Mouse (Mus musculus) embryonic facial prominence, embryonic 12.5 days (tissue): Measurements from ENCODE around the gene Hist1h2br. TPM values are rescaled to one million over a fixed set of nuclear protein-coding genes. Genes with fewer than 3 reads are reported as not detected.
A peak's percentile ranks its signal among the peaks of the same experiment; 100 is the strongest.
"Not testable (repeated sequence)": the region's sequence is repeated elsewhere in the genome, so short reads cannot be mapped to it uniquely, and the experiment has no call there.

ENCODE experiments used
- ATAC-seq: fragments of 200-750 bp; cut with Nextera tagmentation; 2 replicates; pipeline ENCODE4 v1.8.0; 2017; ENCODE audit not compliant: insufficient number of reproducible peaks, insufficient read depth, low FRiP score, low TSS enrichment
- H3K27ac ChIP-seq: fragments of 300-500 bp; sonication (generic); 2 replicates; pipeline ENCODE4 v1.5.1; 2016; ENCODE audit warnings: mild to moderate bottlenecking
- H3K27me3 ChIP-seq: fragments of 300-500 bp; sonication (generic); 2 replicates; pipeline ENCODE4 v1.6.1; 2016; ENCODE audit warnings: mild to moderate bottlenecking, moderate library complexity
- H3K36me3 ChIP-seq: fragments of 300-500 bp; sonication (generic); 2 replicates; pipeline ENCODE4 v1.6.1; 2016; ENCODE audit warnings: mild to moderate bottlenecking
- H3K4me1 ChIP-seq: fragments of 300-500 bp; sonication (generic); 2 replicates; pipeline ENCODE4 v1.6.1; 2016
- H3K4me2 ChIP-seq: fragments of 300-500 bp; sonication (generic); replicated peaks from 2 replicates; pipeline ENCODE4 v1.6.1; 2016; ENCODE audit warnings: mild to moderate bottlenecking, moderate library complexity
- H3K4me3 ChIP-seq: fragments of 300-500 bp; sonication (generic); 2 replicates; pipeline ENCODE4 v1.5.1; 2016; ENCODE audit warnings: mild to moderate bottlenecking
- H3K9ac ChIP-seq: fragments of 300-500 bp; sonication (generic); 2 replicates; pipeline ENCODE4 v1.6.1; 2016; ENCODE audit warnings: mild to moderate bottlenecking, moderate library complexity
- H3K9me3 ChIP-seq: fragments of 300-500 bp; sonication (generic); 2 replicates; pipeline ENCODE4 v1.6.1; 2016; ENCODE audit warnings: mild to moderate bottlenecking, moderate library complexity
- WGBS: fragments of 180-500 bp; shearing (Covaris S2); methylation state at CpG from one replicate; pipeline ENCODE4 v1.1.7; 2016; 5-methylcytosine and 5-hydroxymethylcytosine counted together
- polyA plus RNA-seq: library from polyadenylated mRNA; unstranded; fragments of >200 nt; fragmentation: Nextera tagmentation; extraction: Ambion mirVana; gene quantifications from 2 replicates; pipeline ENCODE4 v1.2.1, GENCODE M21; 2016

Hist1h2br gene
- polyA plus RNA-seq, 1 experiment from 2014 or later: 34.0 TPM

DNA sequence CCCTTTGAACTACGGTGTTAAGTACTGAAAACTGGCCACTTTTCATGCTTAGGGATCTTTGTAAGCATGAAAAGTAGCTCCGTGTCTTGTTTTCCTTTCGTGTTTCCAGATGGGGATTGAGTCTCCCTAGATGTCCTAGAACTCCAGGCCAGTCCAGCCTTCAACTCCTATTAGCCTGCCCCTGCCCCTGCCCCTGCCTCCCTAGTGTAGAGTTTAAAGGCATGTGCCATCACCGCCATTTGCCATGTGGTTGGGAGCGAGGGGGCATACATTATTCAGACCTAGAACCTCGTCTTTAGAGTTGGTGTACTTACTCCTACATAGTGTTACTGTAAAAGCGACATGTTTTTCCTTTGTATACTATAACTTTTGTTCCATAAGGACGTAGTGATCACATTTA lies 22.5 kb upstream of the Hist1h2br start:
- no CpG with 5 or more reads among the region's 8 CpGs for WGBS
- not testable (repeated sequence) for H3K4me2 ChIP-seq, H3K27me3 ChIP-seq, H3K9ac ChIP-seq, H3K4me3 ChIP-seq, H3K9me3 ChIP-seq, H3K36me3 ChIP-seq, H3K27ac ChIP-seq, H3K4me1 ChIP-seq
- ATAC-seq: peak; percentile 29; the same call in 1 of the 2 replicates

- ATAC-seq: peak; percentile 61; the same call in 1 of the 2 replicates
- no CpG with 5 or more reads among the region's 24 CpGs for WGBS
- peak within 1 kb of the TSS; percentile 24; the same call in 1 of the 2 replicates for H3K4me3 ChIP-seq
- not testable (repeated sequence) for H3K9me3 ChIP-seq, H3K9ac ChIP-seq, H3K27me3 ChIP-seq, H3K4me1 ChIP-seq, H3K36me3 ChIP-seq
- peak within 1 kb of the TSS; percentile 43 for H3K4me2 ChIP-seq
- peak within 1 kb of the TSS; percentile 70 for H3K27ac ChIP-seq
Observed at GRCm38 (mm10) chr13:21811539-21811938, 22.0 kb upstream of the Hist1h2br start, which contains the start of gene Hist1h4m. Gene Hist1h4m (plus strand): TSS chr13:21811746.

DNA sequence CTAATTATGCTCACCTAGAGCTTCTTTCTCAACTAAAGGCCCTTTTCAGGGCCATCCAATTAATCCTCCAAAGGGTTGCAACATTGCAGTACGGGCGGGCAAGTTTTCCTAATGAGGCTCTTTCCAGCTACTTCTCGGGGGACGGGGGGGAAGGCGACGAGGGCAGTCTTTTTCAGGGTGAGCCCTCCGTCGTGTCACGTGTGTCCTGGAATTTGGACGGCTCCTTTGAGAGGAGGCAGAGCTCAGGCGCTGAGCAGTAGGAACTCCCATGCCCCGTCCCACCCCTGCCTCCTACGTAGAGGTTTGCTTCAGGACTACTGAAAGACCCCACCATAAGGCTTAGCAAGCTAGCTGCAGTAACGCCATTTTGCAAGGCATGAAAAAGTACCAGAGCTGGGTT lies 21.5 kb upstream of the Hist1h2br start:
- H3K9me3 ChIP-seq, H3K27me3 ChIP-seq, H3K4me1 ChIP-seq, H3K36me3 ChIP-seq, H3K9ac ChIP-seq: not testable (repeated sequence)
- Histone ChIP-seq H3K4me3 (peak overlapping the region; percentile 24; the same call in 1 of the 2 replicates), H3K27ac (peak overlapping the region; percentile 70), H3K4me2 (peak overlapping the region; percentile 43)
- WGBS: 0% methylated on average over 14 of the region's 14 CpGs
- 0 out of 2 replicates have a peak, but pooled peaks have one; percentile 25 for ATAC-seq

DNA sequence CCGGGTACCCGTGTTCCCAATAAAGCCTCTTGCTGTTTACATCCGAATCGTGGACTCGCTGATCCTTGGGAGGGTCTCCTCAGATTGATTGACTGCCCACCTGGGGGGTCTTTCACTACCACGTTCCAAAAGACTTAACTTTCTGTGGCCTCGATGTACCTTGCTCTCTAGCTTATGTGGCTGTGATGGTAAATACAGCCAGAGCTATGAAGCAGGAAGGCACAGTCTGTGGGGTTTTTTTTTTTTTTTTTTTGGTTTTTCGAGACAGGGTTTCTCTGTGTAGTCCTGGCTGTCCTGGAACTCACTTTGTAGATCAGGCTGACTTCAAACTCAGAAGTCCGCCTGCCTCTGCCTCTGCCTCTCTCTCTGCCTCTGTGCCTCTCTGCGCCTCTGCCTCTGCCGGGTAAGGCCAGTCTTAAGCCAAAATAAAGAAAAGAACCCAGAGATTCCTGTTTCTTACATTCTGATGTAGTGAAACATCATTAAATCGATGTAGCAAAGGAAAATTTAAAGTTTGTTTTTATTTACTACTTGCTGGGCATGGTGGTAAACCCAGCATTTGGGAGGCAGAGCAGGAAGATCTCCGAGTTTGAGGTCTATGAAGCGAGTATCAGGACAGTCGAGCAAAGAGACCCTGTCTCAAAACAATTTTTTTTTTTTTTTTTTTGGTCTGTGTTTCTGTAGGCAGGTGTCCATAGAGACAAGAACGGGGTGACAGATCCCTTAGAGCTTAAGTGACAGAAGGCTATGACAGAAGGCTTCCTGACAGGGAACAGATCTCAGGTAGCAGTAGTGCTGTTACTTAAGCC lies 13.3 kb upstream of the Hist1h2br start:
- WGBS: 79% methylated on average over 7 of the region's 16 CpGs
- H3K4me2 ChIP-seq, H3K27me3 ChIP-seq, H3K9me3 ChIP-seq, H3K4me3 ChIP-seq, H3K27ac ChIP-seq, H3K36me3 ChIP-seq, H3K9ac ChIP-seq, ATAC-seq, H3K4me1 ChIP-seq: not testable (repeated sequence)

DNA sequence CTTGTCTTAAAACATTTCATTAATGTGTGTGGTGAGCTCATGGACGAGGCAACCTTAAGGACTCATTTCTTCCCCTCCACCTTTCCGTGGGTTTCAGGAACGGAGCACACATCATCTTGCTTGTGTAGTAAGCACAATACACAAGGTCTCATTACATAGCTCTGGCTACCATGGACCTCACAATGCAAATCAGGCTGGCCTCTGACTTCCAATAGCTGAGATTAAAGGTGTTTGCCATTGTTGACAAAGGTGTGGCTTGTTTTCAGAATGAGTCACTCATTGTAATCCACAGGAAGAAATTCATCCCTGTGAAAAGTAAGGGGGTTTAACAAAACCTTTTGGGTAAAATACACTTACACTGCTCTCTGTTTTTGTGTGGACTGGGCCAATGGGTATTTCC lies 5.0 kb upstream of the Hist1h2br start:
- Histone ChIP-seq H3K27me3 (no peaks in the 10 kb centered on the region), H3K9me3 (no peaks in the 10 kb centered on the region), H3K27ac (no peak overlapping the region), H3K4me2 (no peak overlapping the region), H3K36me3 (no peaks in the 10 kb centered on the region), H3K4me3 (no peak overlapping the region), H3K9ac (no peak overlapping the region), H3K4me1 (no peaks in the 10 kb centered on the region)
- no peak for ATAC-seq
- WGBS: 81% methylated on average over 3 of the region's 3 CpGs

- Histone ChIP-seq H3K9ac (no peak overlapping the region), H3K36me3 (no peaks in the 10 kb centered on the region), H3K4me3 (no peak overlapping the region), H3K4me1 (no peaks in the 10 kb centered on the region), H3K9me3 (no peaks in the 10 kb centered on the region), H3K27ac (peak overlapping the region; percentile 60; the same call in 1 of the 2 replicates), H3K4me2 (no peak overlapping the region), H3K27me3 (no peaks in the 10 kb centered on the region)
- ATAC-seq: no peak
- WGBS: 85% methylated on average over 10 of the region's 10 CpGs
Observed at GRCm38 (mm10) chr13:21830344-21830743, 3.2 kb upstream of the Hist1h2br start.

DNA sequence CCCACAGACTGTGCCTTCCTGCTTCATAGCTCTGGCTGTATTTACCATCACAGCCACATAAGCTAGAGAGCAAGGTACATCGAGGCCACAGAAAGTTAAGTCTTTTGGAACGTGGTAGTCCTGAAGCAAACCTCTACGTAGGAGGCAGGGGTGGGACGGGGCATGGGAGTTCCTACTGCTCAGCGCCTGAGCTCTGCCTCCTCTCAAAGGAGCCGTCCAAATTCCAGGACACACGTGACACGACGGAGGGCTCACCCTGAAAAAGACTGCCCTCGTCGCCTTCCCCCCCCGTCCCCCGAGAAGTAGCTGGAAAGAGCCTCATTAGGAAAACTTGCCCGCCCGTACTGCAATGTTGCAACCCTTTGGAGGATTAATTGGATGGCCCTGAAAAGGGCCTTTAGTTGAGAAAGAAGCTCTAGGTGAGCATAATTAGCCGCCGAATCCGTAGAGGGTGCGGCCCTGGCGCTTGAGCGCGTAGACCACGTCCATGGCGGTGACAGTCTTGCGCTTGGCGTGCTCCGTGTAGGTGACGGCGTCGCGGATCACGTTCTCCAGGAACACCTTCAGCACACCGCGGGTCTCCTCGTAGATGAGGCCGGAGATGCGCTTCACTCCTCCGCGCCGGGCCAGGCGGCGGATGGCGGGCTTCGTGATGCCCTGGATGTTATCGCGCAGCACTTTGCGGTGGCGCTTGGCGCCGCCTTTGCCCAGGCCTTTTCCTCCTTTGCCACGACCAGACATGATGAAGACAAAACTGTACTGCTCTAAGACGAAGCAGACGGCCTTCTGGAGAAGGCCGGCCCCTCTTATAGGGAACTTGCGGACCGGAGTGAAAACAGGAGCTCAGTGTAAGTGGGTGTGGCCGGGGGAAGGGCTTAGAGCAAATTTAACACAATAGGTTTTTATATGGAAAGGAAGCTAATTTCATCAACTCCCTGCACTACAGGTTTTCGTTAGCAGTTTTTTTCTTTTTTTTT lies 1.8 kb upstream of the Hist1h2br start, which contains the start of gene Hist1h4n:
Gene Hist1h4n, minus strand, starts transcription at position 779 of the 977 bp plus-strand sequence.
- Histone ChIP-seq H3K4me2 (peak within 1 kb of the TSS; percentile 43), H3K27ac (peak within 1 kb of the TSS; percentile 73; the same call in 1 of the 2 replicates), H3K4me3 (peak within 1 kb of the TSS; percentile 23; the same call in 1 of the 2 replicates)
- H3K9ac ChIP-seq, H3K4me1 ChIP-seq, H3K27me3 ChIP-seq, H3K9me3 ChIP-seq, H3K36me3 ChIP-seq: not testable (repeated sequence)
- under 1% methylated on average over 29 of the region's 58 CpGs for WGBS
- peak; percentile 85 for ATAC-seq

DNA sequence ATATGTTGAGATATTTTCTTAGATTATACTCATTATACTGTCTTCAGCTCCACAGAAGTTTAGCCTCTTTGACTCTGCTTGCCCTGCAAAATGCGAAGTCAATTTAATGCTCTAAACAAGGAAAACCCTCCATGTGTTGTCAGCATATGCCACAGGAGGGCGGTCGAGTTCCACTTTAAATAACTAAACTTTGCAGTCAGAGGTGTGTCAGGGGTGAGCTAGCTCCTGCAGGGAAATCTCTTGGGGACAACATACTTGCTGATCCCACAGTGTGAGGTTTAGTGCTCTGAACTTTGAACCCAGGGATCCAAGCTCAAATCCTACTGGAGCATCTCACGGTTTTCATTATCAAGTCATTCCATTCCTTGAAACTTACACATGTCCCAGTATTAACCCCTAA lies 7.0 kb downstream of the Hist1h2br start:
- not testable (repeated sequence) for H3K27ac ChIP-seq, H3K4me3 ChIP-seq, H3K4me2 ChIP-seq, H3K9me3 ChIP-seq, H3K27me3 ChIP-seq, H3K4me1 ChIP-seq, H3K36me3 ChIP-seq, H3K9ac ChIP-seq
- WGBS: no CpG with 5 or more reads among the region's 4 CpGs
- ATAC-seq: 0 out of 2 replicates have a peak, but pooled peaks have one; percentile 52

DNA sequence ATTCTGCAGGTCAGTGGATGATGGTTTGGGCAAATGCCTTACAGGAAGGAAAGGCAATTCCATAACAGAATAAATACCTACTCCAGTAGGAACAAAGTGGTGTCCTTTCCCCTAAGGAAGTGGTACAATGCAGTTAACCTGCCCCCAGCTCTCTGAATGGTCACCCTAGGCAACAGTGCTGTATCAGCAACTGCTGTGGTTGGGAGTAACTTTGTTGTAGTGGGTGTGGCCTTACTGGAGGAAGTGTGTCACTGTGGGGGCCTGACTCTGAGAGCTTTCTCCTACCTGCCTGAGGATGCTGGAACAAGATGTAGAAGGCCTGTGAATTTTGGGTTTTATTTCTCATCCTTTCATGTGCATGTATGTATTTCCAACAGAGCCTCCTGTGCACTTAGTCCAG lies 12.8 kb downstream of the Hist1h2br start:
- not testable (repeated sequence) for H3K4me2 ChIP-seq, ATAC-seq, H3K9ac ChIP-seq, H3K27me3 ChIP-seq, H3K4me3 ChIP-seq, H3K9me3 ChIP-seq, H3K36me3 ChIP-seq, H3K4me1 ChIP-seq, H3K27ac ChIP-seq

- Histone ChIP-seq H3K9ac (no peak overlapping the region), H3K4me2 (no peak overlapping the region), H3K27ac (no peak overlapping the region), H3K9me3 (no peaks in the 10 kb centered on the region), H3K36me3 (no peaks in the 10 kb centered on the region), H3K27me3 (no peaks in the 10 kb centered on the region), H3K4me1 (no peaks in the 10 kb centered on the region), H3K4me3 (no peak overlapping the region)
- ATAC-seq: no peak
- 15% methylated on average over 8 of the region's 8 CpGs for WGBS
Observed at GRCm38 (mm10) chr13:21847883-21848282, 14.3 kb downstream of the Hist1h2br start.

DNA sequence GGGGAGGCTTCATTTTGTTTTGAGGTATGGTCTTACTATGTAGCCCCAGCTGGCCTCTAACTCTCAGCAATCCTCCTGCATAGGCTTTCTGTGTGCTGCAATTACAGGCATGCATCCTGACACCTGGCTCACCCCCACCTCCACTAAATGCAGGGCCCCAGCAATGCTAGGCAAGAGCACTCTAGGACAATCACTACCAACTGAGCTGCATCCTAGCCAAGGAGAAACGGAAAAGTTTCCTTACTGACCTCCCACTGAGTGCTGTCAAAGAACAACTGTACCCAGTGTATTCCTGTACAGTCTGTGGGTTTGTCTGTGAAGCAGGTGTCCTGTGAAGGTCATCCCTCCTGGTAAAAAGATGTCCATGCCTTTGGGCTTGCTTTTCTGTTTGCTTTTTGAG lies 17.2 kb downstream of the Hist1h2br start:
- not testable (repeated sequence) for H3K9me3 ChIP-seq, H3K4me1 ChIP-seq, ATAC-seq, H3K4me3 ChIP-seq, H3K27ac ChIP-seq, H3K36me3 ChIP-seq, H3K4me2 ChIP-seq, H3K9ac ChIP-seq, H3K27me3 ChIP-seq
- WGBS: 41% methylated on average over 1 of the region's 1 CpGs
